Mouse (Mus musculus) ES-Bruce4 (cell line): ENCODE measurements around the gene Skil.

Source experiments
- CTCF ChIP-seq: IDR thresholded peaks from one replicate; pipeline ENCODE4 v1.8.1; 2011; ENCODE audit warnings: low read depth, low read length
- POLR2A ChIP-seq: IDR thresholded peaks from one replicate; pipeline ENCODE4 v1.8.1; 2011; ENCODE audit warnings: low read length; ENCODE audit not compliant: insufficient read depth

- no peak for TF ChIP-seq CTCF
- TF ChIP-seq POLR2A: no peak
Observed at GRCm38 (mm10) chr3:31088789-31089775, 5.8 kb upstream of the Skil start.
